Mouse (Mus musculus) kidney, adult 2 months (tissue): ENCODE data around the gene Acp4. TPM values are rescaled to one million over a fixed set of nuclear protein-coding genes. Genes with fewer than 3 reads are reported as not detected.
"Not testable (repeated sequence)": the region's sequence is repeated elsewhere in the genome, so short reads cannot be mapped to it uniquely, and the experiment has no call there.

Experiments used
- DNase-seq: peaks from one replicate; pipeline ENCODE4 v3.0.0; 2021
- H3K27ac ChIP-seq: fragments of 200-500 bp; 2 replicates; pipeline ENCODE4 v1.5.1; 2012; ENCODE audit warnings: low read depth, low read length, control low read depth, inconsistent platforms; ENCODE audit not compliant: insufficient read depth
- H3K27me3 ChIP-seq: fragments of 200-500 bp; replicated peaks from 2 replicates; pipeline ENCODE4 v1.6.1; 2012; ENCODE audit warnings: mild to moderate bottlenecking, moderate library complexity, low read length, inconsistent platforms; ENCODE audit not compliant: control insufficient read depth, insufficient read depth
- H3K36me3 ChIP-seq: fragments of 200-500 bp; 2 replicates; pipeline ENCODE4 v1.6.1; 2012; ENCODE audit warnings: mild to moderate bottlenecking, moderate library complexity, low read length, inconsistent platforms; ENCODE audit not compliant: control insufficient read depth, insufficient read depth
- H3K4me1 ChIP-seq: fragments of 200-500 bp; 2 replicates; pipeline ENCODE4 v1.6.1; 2011; ENCODE audit warnings: low read length; ENCODE audit not compliant: control insufficient read depth, insufficient read depth
- H3K4me3 ChIP-seq: fragments of 200-500 bp; 2 replicates; pipeline ENCODE4 v1.5.1; 2011; ENCODE audit warnings: mild to moderate bottlenecking, low read depth, low read length, control low read depth; ENCODE audit not compliant: insufficient read depth
- CTCF ChIP-seq: fragments of 200-500 bp; conservative IDR thresholded peaks from 2 replicates; pipeline ENCODE4 v1.5.1; 2011; ENCODE audit warnings: low read depth, mild to moderate bottlenecking, control low read depth, low read length, moderate library complexity, mixed read lengths; ENCODE audit not compliant: insufficient read depth, insufficient read length
- POLR2A ChIP-seq: fragments of 200-500 bp; IDR thresholded peaks from one replicate; pipeline ENCODE4 v1.6.1; 2011; ENCODE audit warnings: low read depth, low read length, control low read depth
- WGBS: fragments of 180-500 bp; shearing (Covaris S2); methylation state at CpG from one replicate; pipeline ENCODE4 v1.1.7; 2018; 5-methylcytosine and 5-hydroxymethylcytosine counted together
- polyA plus RNA-seq: library from polyadenylated mRNA; depleted of rRNA; stranded (reverse); fragments of >200 nt; gene quantifications from 2 replicates; pipeline ENCODE4 v1.2.3, GENCODE M21; 2012; rRNA removed

Gene Acp4
- polyA plus RNA-seq, 1 experiment, result not detected

DNA sequence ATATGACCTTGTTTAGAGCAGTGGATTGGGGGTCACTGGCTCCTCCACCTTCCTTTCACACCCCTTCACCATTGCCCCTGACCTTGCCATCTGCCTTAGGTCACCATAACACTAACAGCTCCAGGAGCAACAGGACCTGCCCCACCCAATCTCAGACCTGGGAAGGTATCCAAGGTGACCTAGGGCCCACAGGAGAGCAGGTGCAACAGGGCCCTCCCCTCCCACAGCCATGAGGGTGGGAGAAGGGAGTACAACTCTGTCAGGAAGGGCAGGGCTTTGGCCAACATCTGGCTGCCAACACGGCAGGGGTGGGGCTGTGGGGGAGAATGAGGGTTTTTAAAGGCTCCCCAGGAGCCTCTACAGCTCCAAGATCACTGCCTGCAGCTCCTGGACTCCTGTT is 32.1 kb downstream of the Acp4 start, which contains the start of gene Klk1:
Gene Klk1, plus strand, starts transcription at position 285 of the 400 bp plus-strand sequence.
- no peaks in the 10 kb centered on the region for H3K27me3 ChIP-seq
- no peaks in the 10 kb centered on the region for H3K4me1 ChIP-seq
- H3K27ac ChIP-seq, result peak within 1 kb of the TSS; percentile 98
- DNase-seq, result peak; percentile 66
- peak within 1 kb of the TSS; percentile 36 for H3K4me3 ChIP-seq
- no peaks in the 10 kb centered on the region for H3K36me3 ChIP-seq
- TF ChIP-seq CTCF (no peak), POLR2A (no peak)
- WGBS, result 32% methylated on average over 1 of the region's 1 CpGs

DNA sequence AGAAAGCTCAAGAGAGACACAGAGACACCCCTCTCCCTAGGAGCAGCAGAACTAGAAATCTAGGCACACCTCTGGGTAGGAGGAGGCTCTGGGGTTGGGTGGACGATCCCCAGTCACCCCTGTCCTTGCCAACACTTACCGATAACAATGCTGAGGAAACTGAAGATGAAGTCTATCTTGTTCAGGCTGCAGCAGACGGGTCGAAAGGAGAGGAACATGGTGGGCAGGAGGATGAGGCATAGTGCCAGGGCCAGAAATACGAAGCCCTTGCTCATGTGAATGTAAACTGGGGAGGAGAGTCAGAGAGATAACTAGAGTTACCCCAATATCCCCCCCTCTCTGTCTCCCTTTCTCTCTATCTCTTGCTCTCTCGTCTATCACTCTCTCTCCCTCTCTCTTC is 34.8 kb downstream of the Acp4 start:
- DNase-seq, H3K27me3 ChIP-seq, H3K4me1 ChIP-seq, H3K36me3 ChIP-seq, H3K27ac ChIP-seq, H3K4me3 ChIP-seq: not testable (repeated sequence)
- 82% methylated on average over 6 of the region's 6 CpGs for WGBS

DNA sequence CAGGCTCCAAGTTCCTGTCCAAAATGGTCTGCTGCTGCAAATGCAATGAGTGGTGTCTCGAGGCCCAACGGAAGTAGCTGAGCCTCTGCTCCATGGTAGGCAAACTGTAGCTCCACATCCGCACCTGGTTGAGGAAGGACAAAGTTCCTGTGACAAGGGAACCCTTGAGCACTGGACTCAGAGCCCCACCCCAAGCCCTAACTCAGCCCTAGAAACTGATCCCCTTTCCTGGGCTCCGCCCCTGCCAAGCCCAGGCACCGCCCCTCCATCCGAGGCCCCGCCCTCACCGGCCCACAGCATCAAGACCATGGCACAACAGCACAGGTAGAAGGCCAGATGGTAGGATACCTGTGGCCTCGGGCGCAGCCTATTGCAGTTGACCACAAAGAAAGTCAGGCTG is 35.6 kb downstream of the Acp4 start:
- H3K4me1 ChIP-seq, DNase-seq, H3K4me3 ChIP-seq, H3K27me3 ChIP-seq, H3K27ac ChIP-seq, H3K36me3 ChIP-seq: not testable (repeated sequence)
- 83% methylated on average over 9 of the region's 10 CpGs for whole genome bisulfite sequencing

DNA sequence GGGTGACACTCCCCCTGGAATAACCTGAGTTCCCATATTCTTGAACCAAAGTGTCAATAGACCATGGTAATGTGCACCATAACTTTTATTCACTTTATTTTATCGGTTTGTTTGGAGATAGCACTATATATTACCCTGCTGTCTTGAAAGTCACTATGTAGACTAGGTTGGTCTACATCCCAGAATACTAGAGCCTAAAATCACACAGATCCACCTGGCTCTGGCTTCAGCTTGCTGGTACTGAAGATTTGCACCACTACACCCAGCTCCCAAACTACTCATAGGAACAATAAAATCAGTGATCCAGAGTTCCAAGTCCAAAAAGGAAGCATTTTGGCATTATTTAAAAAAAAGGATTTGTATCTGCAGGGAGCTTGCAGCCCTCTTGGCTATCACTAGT is 41.5 kb downstream of the Acp4 start, which contains the start of gene Klk1b5:
Gene Klk1b5, plus strand, starts transcription at position 301 of the 400 bp plus-strand sequence.
- no peaks in the 10 kb centered on the region for H3K36me3 ChIP-seq
- no peaks in the 10 kb centered on the region for H3K27me3 ChIP-seq
- H3K4me1 ChIP-seq, result 0 out of 2 replicates have a peak, but pooled peaks cover 2% of the 10 kb centered on the region
- 68% methylated on average over 1 of the region's 1 CpGs for WGBS
- H3K27ac ChIP-seq, result no peak within 1 kb of the TSS
- DNase-seq, result no peak
- no peak for TF ChIP-seq POLR2A
- no peak for TF ChIP-seq CTCF
- no peak within 1 kb of the TSS for H3K4me3 ChIP-seq

DNA sequence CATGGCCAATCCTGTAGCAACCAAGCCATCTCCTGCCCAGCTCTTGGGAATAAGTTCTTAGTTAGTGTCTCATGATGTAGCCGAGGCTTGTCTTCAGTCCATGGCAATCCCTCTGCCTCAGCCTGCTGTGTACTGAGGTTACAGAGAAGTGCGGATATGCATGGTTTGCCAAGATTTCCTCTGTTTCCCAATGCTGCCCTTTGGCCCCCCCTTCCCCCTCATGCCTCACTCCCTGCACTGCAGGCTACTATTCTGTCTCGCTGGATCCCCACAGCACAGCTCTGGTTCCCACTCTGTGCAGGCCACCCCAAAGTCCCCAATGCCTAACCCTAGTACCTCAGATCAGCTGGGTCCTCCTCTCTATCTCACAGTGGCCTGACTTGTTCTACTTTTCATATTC is 48.9 kb downstream of the Acp4 start:
- TF ChIP-seq POLR2A, result no peak
- TF ChIP-seq CTCF, result no peak
- 80% methylated on average over 3 of the region's 3 CpGs for WGBS

DNA sequence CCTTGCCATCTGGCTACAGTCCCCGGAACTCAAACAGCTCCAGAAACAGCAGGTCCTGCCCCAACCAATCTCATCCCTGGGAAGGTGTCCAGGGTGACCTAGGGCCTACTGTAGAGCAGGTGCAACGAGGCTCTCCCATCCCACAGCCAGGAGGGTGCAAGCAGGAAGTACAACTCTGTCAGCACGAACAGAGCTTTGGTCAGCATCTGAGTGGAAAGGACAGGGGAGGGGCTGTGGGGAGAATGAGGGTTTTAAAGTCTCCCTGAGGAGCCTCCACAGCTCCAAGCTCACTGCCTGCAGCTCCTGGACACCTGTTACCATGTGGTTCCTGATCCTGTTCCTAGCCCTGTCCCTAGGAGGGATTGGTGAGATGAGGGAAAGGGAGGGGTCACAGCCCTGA is 50.0 kb downstream of the Acp4 start, which contains the start of gene Klk1b4:
Gene Klk1b4, plus strand, starts transcription at position 301 of the 400 bp plus-strand sequence.
- WGBS, result 26% methylated on average over 3 of the region's 3 CpGs
- not testable (repeated sequence) for H3K27me3 ChIP-seq, H3K27ac ChIP-seq, H3K4me1 ChIP-seq, H3K4me3 ChIP-seq, H3K36me3 ChIP-seq, DNase-seq

More for the DNA sequence above, 48.9 kb downstream of the Acp4 start:
- H3K4me1 ChIP-seq, result no peaks in the 10 kb centered on the region
- H3K4me3 ChIP-seq, result no peak overlapping the region
- no peaks in the 10 kb centered on the region for H3K27me3 ChIP-seq
- no peaks in the 10 kb centered on the region for H3K36me3 ChIP-seq
- no peak overlapping the region for H3K27ac ChIP-seq
- no peak for DNase-seq

Other genes with a start within 250 kb of the Acp4 start
- not detected in 2 replicates for gene Klk1b26, start 245.2 kb downstream of the Acp4 start, polyA plus RNA-seq
- gene Klk1b27, start 205.1 kb downstream of the Acp4 start, polyA plus RNA-seq, result 1.6 and 3.2 TPM in 2 replicates
- gene Klk1b21, start 155.1 kb downstream of the Acp4 start, polyA plus RNA-seq, result 0.20 and 0.43 TPM in 2 replicates
- gene Klk1b22, start 144.7 kb downstream of the Acp4 start, polyA plus RNA-seq, result 1.1 and 2.4 TPM in 2 replicates
- 0.59 and 0.60 TPM in 2 replicates for gene Klk1b16, start 120.6 kb downstream of the Acp4 start, polyA plus RNA-seq
- gene Klk1b24, start 69.1 kb downstream of the Acp4 start, polyA plus RNA-seq, result 2.0 and 2.1 TPM in 2 replicates
- 2.6 and 3.3 TPM in 2 replicates for gene Klk1b3, start 59.2 kb downstream of the Acp4 start, polyA plus RNA-seq
- gene Klk1b4, start 49.9 kb downstream of the Acp4 start, polyA plus RNA-seq, result 0.53 and 0.91 TPM in 2 replicates
- 6.8 and 7.0 TPM in 2 replicates for gene Klk1b5, start 41.4 kb downstream of the Acp4 start, polyA plus RNA-seq
- 4,551 and 6,375 TPM in 2 replicates for gene Klk1, start 32.0 kb downstream of the Acp4 start, polyA plus RNA-seq
- 0.06 TPM in 1 of 2 replicates, not detected in the other for gene Gm36864, start 21.2 kb downstream of the Acp4 start, polyA plus RNA-seq
- gene 1700028J19Rik, start 10.7 kb downstream of the Acp4 start, polyA plus RNA-seq, result 27.2 and 32.1 TPM in 2 replicates
- gene 2410002F23Rik, start 10.7 kb downstream of the Acp4 start, polyA plus RNA-seq, result 39.4 and 47.9 TPM in 2 replicates
- not detected in 2 replicates for gene Gm15517, start 4.1 kb upstream of the Acp4 start, polyA plus RNA-seq
- 6.4 and 8.1 TPM in 2 replicates for gene Clec11a, start 49.5 kb upstream of the Acp4 start, polyA plus RNA-seq
- 0.43 and 0.66 TPM in 2 replicates for gene Shank1, start 52.9 kb upstream of the Acp4 start, polyA plus RNA-seq
- 12.0 and 12.9 TPM in 2 replicates for gene Syt3, start 126.7 kb upstream of the Acp4 start, polyA plus RNA-seq
- gene 1700008O03Rik, start 128.4 kb upstream of the Acp4 start, polyA plus RNA-seq, result 0.69 and 0.75 TPM in 2 replicates
- gene Lrrc4b, start 171.6 kb upstream of the Acp4 start, polyA plus RNA-seq, result 0.30 and 0.52 TPM in 2 replicates
- gene Aspdh, start 208.0 kb upstream of the Acp4 start, polyA plus RNA-seq, result 224 and 293 TPM in 2 replicates
- gene Josd2, start 210.6 kb upstream of the Acp4 start, polyA plus RNA-seq, result 92.8 and 129 TPM in 2 replicates
- gene Emc10, start 239.2 kb upstream of the Acp4 start, polyA plus RNA-seq, result 298 and 346 TPM in 2 replicates
- gene Fam71e1, start 239.2 kb upstream of the Acp4 start, polyA plus RNA-seq, result 12.2 and 18.6 TPM in 2 replicates